Mouse (Mus musculus) layer of hippocampus, adult 8-10 months (tissue): ENCODE measurements at regions not wholly inside any gene's neighbourhood (a gene's known extent, or its start where the extent isn't known, plus 50 kb on each side); places are given as distances from the start of the nearest gene placed in this dataset.
"Not testable (repeated sequence)": the region's sequence is repeated elsewhere in the genome, so short reads cannot be mapped to it uniquely, and the experiment has no call there.

Source experiments
- DNase-seq, 2 experiments: peaks; one replicate each; pipeline ENCODE4 v3.0.0; 2022; ENCODE audit warnings: low spot score in 2 of 2

DNA sequence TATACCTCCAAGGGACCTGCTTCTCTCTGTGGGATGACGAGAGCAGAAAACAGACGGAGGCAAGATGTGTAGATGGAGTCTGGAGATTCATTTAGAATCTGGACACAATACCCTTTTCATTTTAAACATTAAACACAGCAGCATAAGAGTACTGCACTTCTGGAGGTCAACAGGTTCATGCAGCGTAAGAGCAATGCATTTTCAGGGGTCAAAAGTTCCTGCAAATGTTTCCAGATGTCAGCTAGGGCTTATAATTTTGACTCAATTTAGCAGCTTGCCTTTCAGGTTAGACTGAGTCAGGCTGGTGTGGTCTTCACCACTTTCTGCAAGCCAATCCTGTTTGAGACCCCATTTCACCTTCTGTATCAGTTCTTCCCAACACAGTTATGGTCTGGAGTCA is 277.9 kb downstream of the Hace1 start:
- no peak for DNase-seq

DNA sequence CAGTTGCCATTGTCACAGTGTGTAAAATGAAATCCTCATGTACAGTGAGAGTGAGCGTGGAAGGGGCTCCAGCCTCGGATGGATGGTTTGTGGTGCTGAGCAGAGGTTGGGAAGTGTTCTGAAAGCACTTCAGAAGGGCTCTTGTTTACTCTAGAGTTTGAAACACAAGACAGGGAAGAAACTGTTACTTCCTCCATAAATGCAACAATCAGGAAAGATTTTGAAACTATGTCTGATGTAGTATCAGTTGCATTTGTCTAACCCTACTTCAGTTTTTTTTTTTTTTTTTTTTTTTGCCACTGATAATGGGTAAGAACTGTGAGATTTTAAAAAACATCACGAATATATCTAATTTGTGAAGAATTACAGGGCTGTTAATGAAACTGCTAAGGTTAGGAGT is 281.5 kb downstream of the Hace1 start:
- no peak for DNase-seq

DNA sequence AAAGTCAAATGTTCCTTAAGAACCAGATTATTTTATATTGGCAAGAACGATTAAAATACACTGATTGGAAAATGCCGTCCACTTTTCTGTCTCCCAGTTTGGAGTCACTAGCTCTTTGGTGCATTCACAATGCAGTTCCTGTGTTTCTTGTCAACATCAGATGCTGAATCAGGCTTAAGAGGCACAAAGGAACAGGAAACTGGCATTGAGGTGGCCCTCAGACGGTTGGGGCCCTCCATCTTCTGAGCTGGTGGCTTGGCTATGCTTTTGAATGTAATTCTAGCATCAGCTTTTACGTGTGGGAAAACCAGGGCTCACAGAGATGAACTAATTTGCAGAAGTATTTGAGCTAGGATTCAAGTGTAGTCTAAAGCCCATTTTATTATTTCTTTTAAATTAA is 282.3 kb downstream of the Hace1 start:
- no peak for DNase-seq

DNA sequence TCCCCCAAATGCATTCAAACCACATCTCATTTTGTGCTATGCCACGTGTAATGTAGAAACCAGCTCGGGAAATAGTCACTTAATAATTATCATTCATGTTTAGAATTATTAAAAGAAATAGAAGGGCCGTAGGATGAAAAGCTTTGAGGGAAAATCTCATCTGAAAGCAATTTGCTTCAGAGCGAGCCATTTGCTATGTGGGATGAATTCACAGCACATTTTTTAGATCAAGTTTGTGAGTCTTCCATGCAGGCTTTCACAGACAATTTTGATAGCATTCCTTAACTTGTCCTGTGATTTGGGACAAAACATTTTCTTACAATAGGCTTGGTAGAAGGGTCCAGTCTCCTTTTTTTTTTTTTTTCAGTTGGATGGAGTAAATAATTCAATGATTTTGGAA is 283.1 kb downstream of the Hace1 start:
- no peak for DNase-seq

DNA sequence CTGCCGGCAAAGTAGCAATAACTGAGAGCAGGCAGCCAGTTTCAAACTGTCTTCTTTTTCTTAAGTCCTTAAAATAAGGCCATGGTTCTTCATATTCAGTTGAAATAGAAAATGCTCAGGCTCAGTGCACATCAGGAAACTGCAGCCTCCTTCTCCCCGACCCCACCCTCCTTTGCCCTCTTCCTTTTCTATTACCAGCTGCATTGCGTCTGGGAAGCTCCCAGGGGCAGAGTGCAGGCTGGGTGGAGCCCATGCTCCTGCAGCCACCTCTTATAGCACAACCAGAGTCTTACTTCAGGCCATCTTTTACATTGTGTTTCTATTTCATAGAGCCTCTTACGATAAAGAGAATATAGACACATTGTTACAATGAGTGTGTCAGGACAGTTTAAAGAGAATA is 288.2 kb downstream of the Hace1 start:
- no peak for DNase-seq

DNA sequence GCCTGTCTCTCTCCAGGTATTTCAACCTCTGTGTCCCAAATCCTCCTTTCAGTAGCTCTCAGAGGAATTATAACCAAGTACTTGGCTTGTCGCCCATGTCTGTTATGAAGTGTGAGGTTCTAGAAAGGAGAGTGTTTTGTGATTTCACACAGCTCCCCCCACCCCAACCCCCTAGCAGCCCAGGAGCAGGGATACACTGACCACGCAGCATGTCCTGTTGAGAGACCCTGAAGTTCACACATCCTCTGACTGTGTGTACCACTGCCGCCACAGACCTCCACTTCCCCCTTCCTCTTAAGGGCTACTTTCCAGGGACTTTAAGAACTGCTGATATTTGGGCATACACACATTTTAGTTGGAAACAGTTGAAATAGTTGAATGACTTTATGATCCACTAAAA is 289.2 kb downstream of the Hace1 start:
- DNase-seq: no peak

DNA sequence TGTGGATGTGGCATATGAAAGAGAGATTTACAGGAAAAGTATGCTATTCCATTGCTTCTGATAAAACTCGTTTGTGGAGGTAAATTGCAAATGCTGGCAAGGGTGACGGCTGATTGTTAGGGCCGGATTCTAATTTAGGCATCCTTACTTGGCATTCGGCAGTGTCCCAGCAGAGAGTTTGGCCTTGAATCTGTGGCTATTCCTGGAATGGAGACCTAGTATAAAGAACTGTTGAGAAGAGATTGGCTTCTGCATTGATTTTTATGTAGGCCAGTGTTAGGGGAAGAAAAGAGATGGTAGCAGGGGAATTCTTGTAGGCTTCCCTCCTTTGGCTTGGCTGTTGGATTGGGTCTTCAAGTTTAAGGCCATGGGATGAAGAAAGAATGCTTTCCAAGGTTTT is 293.4 kb downstream of the Hace1 start:
- peak in 1 of 2 experiments; percentile 14 for DNase-seq

DNA sequence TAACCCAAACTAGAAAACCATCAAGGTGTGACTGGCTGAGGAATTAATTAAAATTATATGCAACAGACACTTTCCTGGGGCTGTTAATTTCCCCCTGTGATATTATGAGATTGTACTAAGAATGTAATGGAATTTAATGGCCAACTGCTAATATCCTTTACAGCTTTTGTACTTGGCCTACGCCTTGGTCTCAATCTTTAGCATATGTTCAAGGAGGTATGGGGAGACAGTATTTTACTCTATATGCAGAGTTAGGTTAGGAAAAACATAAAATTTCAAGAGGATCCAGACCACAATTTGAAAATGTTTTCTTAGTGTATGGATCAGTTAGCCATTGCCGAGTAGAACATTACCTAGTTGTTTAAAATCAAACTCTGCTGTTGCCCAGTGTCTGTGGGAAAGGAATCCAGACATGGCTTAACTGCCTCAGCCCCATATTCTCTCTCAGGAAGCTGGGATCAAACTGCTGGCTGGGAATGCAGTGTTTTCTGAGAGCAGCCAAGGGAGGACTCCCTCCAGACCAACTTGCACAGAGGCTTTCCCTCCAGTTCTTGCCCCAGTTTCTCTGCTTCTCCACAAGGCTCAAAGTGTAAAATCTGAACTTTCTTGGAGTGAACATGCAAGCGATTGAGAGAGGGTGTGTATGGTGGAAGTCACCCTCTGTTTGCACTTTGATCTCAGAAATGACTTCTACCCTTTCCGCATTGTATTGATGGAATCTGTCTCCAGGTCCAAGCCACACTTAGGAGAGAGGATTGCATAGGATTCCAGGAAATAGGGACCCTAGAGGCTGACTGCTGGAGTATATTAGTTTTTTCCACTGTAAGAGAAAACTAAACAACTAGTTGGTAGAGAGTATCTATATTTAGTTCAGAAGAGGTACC is 294.6 kb downstream of the Hace1 start:
- DNase-seq: no peak

DNA sequence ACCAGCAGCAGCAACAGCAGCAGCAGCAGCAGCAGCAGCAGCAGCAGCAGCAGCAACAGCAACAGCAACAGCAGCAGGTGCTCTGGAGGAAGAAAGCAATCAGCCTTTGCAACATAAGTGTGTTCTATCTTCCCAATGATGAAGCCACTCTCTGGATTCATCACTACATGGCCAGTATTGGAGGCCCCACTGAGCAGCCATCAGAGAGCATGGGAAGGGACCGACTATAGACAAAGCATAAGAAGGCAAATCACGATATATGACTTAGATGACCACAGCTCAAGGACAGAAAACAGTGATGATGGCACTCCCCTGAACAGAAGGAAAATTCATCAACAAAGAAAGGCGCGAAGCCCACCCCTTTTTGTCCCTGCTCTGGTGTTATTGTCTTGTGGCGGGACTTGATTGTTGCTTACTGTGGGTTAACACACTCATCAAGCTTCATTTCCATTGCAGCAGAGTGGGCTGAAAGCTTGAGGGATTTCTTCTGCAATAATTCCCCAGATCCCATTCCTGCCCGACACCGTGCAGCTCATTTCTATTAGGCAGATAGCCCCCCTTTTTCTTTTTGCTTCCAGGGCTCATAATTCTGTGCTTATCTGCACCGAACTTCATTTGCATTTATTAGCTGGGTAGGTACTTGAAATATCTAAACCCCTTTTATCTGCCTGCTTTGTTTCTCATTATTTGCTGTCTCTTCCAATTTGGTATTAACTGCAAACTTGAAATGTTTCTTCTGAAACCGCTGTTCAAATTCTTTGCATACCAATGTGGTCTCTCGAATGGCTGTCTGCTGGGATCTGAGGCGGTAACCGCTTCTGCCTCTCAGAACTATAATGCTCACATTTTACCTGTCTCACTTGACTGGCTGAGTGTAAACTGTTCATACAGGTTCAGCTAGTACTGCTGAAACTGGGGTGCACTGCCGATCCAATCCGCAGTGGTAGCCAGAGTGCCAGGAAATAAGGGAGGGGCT is 296.5 kb downstream of the Hace1 start:
- no peak for DNase-seq

DNA sequence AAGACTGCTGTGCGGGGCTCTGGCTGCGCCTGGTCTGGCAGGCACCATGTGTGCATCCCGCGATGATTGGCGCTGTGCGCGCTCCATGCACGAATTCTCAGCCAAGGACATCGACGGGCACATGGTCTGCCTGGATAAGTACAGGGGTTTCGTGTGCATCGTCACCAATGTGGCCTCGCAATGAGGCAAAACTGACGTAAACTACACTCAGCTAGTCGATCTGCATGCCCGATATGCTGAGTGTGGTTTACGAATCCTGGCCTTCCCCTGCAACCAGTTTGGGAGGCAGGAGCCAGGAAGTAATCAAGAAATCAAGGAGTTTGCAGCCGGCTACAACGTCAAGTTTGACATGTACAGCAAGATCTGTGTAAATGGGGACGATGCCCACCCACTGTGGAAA is 297.7 kb downstream of the Hace1 start:
- DNase-seq: not testable (repeated sequence)

DNA sequence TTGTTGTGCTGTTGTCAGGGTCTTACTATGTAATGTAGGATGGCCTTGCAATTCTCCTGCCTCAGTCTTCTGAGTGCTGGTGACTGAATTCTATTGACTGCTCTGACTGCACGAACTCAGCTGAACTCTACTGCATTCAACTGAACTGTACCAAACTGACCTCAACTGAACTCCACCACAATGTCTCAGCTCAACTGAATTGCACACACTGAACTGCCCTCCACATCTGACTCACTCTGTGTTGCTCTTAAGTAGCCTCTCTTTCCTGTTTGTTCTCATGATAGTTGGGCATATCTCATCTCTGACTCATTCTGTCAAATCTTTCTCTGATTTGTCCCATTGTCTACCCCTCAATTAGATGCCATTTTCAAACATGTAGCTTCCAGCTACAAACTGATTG is 306.1 kb downstream of the Hace1 start:
- no peak for DNase-seq

DNA sequence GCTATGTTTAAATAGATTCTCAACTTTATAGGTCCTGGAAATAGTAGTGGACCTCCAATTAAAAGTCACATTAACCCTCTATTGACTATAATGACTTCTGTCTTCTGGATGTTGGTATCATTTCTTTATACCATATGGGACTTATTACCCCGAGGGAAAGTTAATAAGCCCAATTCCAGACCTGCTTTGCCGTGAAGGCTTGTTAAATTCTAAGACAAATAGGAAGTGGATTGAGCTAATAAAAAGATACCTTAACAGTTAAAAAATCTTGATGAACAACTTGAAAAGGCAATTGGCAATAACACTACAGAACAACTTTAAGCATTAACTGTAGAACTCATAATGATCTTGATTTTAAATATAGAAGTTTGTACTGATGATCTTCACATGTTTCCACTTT is 309.0 kb downstream of the Hace1 start:
- no peak for DNase-seq

DNA sequence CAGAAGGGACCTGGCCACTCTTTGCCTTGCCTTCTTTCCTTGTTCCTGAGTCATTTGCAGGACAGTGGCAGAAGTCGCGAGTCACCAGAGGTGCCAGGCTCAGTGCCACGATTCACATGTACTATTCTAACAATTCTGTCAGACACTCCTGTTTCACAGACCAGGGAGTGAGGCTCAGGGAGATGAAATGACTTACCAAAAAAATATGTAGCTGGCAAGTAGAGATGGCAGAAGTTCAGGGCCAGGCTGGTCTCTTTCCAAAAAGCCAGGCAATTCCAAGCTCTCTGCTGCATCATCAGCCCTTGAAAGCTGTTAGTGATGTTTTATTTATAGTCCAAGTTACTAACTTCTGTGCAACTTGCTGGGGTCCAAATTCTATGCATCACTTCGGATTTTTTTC is 311.2 kb downstream of the Hace1 start:
- peak; percentile 44 to 69 for DNase-seq

DNA sequence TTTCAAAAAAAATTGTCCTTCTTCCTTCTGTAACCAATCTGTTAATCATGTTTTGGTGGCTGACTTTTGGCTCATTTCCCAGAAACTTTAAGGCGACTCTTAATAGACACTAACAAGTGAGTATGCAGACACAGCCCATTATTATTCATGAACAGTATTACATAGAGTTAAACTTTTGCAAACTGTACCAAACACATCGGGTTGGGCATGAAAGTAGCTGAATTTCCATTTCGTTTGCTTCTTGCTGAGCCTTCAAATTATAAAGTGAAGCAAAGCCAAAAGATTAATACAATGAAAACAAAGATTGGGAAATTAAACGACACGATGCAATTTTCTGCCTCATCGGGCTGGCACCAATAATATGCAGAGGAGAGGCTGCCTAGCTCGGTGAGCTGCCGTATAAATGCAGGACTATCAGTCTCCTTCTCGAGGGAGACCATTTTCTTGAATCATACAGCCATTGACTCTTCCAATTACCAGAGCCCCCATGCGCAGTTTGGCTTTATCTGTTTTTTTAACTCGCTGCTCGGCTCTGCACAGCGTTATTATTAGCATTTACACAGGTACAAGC is 311.8 kb downstream of the Hace1 start:
- peak in 1 of 2 experiments; percentile 10 for DNase-seq

DNA sequence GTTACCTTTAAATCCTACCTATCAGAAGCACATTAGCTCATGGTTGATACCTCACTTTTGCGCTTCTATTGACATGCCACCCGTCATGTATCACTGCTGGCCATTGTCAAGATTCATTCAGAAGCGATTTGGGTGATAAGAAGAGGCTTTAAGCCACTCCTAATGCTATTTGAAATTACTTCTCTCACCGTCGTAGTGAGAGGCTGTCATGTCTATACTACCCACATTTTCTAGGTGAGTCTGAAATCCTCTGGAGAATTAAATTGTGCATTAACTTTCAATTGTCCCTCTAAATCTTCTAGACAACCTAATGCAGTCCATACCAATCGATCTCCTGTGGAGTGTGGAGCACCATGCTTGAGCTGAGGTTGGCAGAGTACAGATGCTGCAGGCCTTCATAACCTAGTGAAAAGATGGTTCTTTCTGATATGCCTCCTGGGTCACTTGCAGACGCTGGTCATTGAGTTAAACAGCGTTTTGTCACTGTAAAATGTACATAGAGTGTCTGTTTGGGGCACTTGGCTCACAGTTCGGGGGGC is 312.5 kb downstream of the Hace1 start:
- no peak for DNase-seq

DNA sequence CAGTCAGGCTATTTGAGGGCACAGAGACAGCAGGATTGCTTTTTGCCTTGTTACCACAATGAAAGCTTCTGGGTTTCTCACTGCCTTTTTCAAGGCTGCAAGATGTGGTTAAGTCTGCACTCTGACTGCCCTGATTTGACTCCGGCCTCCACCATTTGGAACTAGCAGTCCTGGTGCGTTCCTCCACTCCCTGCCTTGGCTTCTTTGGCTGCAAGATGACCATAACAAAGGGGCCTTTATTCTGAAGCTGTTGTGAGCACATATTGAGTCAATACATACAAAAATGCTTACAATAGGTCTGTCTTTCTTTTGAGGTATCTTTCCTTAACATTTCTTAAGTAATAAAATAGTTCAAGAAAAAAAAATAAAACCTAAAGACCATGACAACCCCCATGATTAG is 314.8 kb downstream of the Hace1 start:
- no peak for DNase-seq

DNA sequence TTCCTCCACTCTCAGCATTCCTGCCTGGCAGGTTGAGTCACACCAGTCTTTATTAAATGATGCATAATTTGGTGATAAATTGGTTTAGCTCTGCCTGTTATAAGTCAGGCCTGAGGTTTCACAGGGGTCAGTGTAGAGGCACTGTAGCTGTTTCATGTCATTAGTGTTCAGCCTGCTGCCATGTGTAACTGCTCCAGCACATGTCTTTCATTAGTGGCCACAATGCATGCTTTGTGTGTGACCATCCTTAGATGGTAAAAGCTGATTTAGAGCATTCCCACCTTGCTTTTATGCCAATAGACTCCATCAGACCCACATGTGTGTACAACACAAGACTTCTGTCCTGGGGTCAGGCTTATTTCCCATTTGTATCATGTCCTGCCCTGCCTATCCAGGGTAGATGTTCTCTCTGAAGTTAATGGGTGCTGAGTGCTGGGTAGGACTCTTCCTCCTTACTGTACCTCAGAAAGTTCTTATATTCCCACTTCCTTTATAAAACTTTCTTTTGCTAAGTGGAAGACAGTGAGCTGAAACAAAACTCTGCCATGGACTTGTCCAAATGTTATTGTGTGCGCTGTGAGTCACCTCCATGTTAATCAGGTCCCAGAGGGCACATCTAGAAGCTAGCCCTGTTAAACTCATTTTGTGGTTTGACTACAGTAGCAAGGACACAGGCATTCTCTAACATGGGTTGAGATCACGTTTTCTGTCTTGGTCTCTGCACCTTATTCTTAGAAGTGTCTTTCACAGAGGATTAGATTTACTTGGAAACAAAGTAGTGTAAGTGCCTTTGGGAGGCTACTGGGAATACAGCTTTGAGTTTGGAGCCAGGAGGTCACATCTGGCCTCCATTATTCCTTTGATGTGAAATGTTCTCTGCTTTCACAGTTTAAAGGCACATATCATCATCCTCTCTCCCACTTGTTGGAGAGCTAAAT is 316.5 kb downstream of the Hace1 start:
- DNase-seq: no peak

DNA sequence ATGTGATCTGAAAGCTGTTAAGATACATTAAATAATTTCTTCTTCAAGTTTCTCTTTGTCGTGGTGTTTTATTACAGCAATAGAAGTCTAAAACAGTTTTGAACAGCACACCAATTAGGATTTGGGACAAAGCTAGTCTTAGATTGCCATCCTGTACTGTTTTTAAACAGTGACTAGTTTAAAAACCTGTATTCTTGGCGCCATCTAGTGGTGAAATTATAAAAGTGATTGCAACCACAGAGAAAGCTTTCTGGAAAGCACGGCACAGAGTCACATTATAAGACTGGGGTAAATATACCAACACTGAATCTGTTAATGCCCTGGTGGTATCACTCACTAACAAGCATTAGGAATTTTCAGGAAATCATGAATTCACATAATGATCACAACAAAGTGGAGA is 339.3 kb downstream of the Hace1 start:
- no peak for DNase-seq

DNA sequence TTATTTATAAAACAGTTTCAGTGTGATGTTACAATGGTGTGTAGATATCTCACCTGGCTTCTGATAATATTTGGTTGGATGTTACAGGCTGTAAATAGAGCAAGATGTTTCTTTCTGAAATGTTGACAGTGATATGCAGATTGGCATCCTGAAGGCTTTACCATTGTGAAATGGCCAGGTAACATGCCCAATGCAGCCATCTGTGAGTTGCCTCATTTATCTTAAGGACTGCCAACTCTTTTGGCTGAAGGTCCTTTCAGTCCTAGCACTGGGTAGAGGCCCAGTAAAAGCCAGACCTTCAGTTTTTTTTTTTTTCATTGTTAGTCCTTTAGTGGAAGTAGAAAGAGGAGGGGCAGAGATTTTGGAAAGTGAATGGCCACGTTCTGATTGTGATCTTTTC is 348.1 kb downstream of the Hace1 start:
- no peak for DNase-seq

DNA sequence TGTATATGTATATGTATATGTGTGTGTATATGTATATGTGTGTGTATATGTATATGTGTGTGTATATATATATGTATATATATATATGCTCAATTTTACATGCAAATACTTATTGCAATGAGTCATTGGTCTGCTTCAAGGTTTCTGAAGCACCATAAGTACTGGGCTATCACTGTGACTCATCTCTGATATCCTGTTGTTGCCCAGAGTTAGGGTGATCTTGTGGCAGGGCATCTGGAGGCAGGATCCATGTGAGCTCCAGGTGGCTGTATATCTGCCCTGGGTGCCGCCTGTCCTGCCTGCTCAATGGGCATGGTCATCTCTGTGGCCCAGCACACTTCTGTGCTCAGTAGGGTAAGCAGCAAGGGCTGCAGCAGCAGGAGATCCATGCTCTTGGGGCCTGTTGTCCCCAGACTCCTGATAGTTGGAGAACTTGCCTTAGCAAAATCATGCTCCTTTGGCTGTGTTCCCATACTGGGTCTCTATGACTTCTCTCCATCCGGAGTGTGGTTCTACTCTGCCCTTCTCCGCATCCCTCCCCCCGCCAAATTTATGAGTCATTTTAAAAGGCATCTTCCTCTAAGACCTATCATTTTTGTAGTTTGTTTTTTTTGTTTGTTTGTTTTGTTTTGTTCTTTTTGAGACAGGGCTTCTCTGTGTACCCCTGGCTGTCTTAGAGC is 356.1 kb downstream of the Hace1 start:
- DNase-seq: no peak
